Mouse (Mus musculus): Measurements from ENCODE around the gene Mlxip. TPM values are rescaled to one million over a fixed set of nuclear protein-coding genes. Genes with fewer than 3 reads are reported as not detected.

Gene Mlxip
- polyA plus RNA-seq, 1 experiment from 2014 or later, result 27.7 TPM

DNA sequence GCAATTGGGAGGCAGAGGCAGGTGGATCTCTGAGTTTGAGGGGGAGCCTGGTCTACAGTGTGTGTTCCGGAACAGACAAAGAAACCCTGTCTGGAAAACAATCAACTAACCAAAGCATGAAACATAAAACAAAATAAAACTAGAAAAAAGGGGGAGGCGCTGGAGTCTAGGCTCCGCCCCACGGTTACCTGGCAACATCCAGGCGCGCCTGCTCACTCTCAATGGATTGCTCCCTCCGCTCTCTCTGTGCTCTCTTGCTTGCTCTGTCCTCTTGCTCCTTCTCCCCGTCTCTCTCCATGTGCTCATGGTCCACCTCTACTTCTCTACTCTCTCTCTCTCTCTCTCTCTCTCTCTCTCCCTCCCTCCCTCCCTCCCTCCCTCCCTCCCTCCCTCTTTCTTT, 11.9 kb upstream of the Mlxip start:
- no peak for TF ChIP-seq CTCF (IDR thresholded peaks at IDR 0.05; ENCODE audit: low read depth)

DNA sequence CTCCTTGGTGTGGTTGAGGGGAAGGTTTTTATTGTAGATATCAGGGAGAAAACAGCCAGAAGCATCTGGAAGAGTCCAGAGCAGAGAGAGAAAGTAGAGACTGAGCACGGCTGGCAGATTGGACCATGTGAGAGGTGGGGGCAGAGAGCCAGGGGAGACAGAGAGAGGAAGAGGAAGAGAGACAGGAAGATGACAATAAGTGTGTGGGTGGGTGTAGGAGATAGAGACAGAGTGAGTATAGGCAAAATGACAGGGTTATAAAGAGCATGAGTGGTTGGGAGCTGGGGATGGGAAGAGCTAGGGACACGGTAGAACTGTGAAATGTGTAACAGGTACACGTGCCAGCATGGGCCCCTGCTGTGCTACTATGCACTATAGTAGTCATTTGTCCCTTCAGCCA, 6.1 kb upstream of the Mlxip start:
- Histone ChIP-seq H3K27ac (ENCODE audit: low read depth) (no peak overlapping the region), H3K36me3 (ENCODE audit: insufficient read depth) (no peaks in the 10 kb centered on the region), H3K9me3 (ENCODE audit: low read depth, low read length) (no peaks in the 10 kb centered on the region), H3K4me1 (ENCODE audit: insufficient read depth) (no peaks in the 10 kb centered on the region; the same call in none of the 2 replicates), H3K27me3 (ENCODE audit: insufficient read depth, low read length) (no peaks in the 10 kb centered on the region), H3K4me3 (ENCODE audit: low read depth, low read length) (no peak overlapping the region), H3K4me2 (no peak overlapping the region), H3K9ac (no peak overlapping the region)
- DNase-seq, result no peak
- no peak for ATAC-seq (ENCODE audit: insufficient read depth)
- TF ChIP-seq CTCF (IDR thresholded peaks at IDR 0.05; ENCODE audit: low read depth), result no peak
- WGBS, result 25% methylated on average over 3 of the region's 3 CpGs

More for the DNA sequence above, 11.9 kb upstream of the Mlxip start:
- Histone ChIP-seq H3K9me3 (ENCODE audit: low read depth, low read length) (no peaks in the 10 kb centered on the region), H3K27ac (ENCODE audit: low read depth) (no peak overlapping the region), H3K27me3 (ENCODE audit: insufficient read depth, low read length) (peaks cover 10% of the 10 kb centered on the region), H3K9ac (no peak overlapping the region), H3K4me2 (no peak overlapping the region), H3K4me3 (ENCODE audit: low read depth, low read length) (no peak overlapping the region), H3K4me1 (ENCODE audit: insufficient read depth) (peaks cover 4% of the 10 kb centered on the region; the same call in 1 of the 2 replicates), H3K36me3 (ENCODE audit: insufficient read depth) (no peaks in the 10 kb centered on the region)
- ATAC-seq (ENCODE audit: insufficient read depth) (no peak), DNase-seq (no peak)
- WGBS, result 80% methylated on average over 8 of the region's 8 CpGs

DNA sequence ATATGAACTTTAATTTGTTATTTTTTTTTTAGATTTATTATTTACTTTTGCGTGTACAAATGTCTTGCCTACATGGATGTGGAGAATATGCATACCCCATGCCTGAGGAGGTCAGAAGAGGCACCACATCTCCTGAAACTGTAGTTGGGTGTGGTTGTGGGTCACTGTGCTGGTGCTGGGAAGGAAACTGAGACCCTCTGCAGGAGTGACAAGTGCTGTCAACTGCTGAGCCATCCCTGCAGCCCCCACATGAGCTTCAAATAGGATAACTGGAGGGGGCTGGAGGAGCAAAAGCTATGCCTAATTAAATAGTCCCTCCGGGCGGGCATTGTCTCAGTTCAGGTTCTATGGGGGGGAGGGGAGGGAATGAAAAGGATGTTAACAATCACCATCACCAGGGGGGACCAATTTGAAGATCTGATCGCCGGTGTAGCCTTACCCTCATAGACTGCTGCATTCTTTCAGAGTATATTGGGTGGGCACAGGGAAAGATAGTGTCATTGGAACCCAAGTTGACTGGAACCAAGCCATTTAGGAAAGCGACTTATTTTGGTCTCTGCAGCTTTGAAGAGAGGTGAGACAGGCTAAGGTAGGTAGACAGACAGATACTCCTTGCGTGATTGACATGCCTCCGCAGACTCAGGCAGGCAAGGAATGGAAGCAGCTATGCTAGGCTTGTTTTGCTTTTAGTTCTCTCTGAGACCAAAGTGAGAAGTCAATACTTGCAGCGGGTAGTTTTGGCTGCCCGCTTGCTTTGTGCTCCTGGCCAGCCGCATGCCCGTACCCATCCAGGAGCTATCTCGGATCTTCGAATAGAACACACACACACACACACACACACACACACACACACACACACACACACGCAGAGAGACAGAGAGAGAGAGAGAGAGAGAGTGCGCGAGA, 3.8 kb upstream of the Mlxip start:
- peaks cover 6% of the 10 kb centered on the region for H3K4me1 ChIP-seq (ENCODE audit: insufficient read depth)
- no peak for TF ChIP-seq CTCF (IDR thresholded peaks at IDR 0.05; ENCODE audit: low read depth)
- no peak overlapping the region for H3K27ac ChIP-seq (ENCODE audit: low read depth)
- H3K4me3 ChIP-seq (ENCODE audit: low read depth, low read length), result peak overlapping the region; percentile 23
- WGBS, result 9% methylated on average over 16 of the region's 17 CpGs
- H3K9ac ChIP-seq, result peak overlapping the region; percentile 20; the same call in 1 of the 2 replicates
- ATAC-seq (ENCODE audit: insufficient read depth) (no peak), DNase-seq (no peak)
- H3K9me3 ChIP-seq (ENCODE audit: low read depth, low read length), result no peaks in the 10 kb centered on the region
- peak overlapping the region; percentile 58 for H3K4me2 ChIP-seq
- no peaks in the 10 kb centered on the region for H3K27me3 ChIP-seq (ENCODE audit: insufficient read depth, low read length)
- H3K36me3 ChIP-seq (ENCODE audit: insufficient read depth), result no peaks in the 10 kb centered on the region

DNA sequence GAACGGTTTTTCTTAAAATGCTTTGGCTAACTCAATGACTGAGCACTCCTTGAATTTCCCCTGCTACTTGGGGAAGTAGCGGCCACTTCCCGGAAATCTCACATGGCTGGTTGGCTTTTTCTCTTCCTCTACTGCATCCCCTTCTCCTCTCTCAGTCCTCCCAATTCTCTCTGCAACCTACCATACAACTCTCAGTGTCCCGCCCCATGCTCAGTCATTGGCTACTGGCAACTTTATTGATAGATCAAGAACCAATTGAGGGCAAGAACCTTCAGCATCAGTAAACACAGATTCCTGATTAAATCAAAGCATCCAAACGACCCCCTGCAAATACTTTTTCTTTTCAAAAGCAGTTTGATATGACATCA, 3.2 kb upstream of the Mlxip start:
- H3K27ac ChIP-seq (ENCODE audit: low read depth), result no peak overlapping the region
- no peaks in the 10 kb centered on the region for H3K9me3 ChIP-seq (ENCODE audit: low read depth, low read length)
- peak overlapping the region; percentile 23 for H3K4me3 ChIP-seq (ENCODE audit: low read depth, low read length)
- H3K36me3 ChIP-seq (ENCODE audit: insufficient read depth), result no peaks in the 10 kb centered on the region
- H3K9ac ChIP-seq, result peak overlapping the region; percentile 20; the same call in 1 of the 2 replicates
- WGBS, result 14% methylated on average over 5 of the region's 5 CpGs
- H3K27me3 ChIP-seq (ENCODE audit: insufficient read depth, low read length), result no peaks in the 10 kb centered on the region
- TF ChIP-seq CTCF (IDR thresholded peaks at IDR 0.05; ENCODE audit: low read depth), result no peak
- peak overlapping the region; percentile 58 for H3K4me2 ChIP-seq
- H3K4me1 ChIP-seq (ENCODE audit: insufficient read depth), result peaks cover 11% of the 10 kb centered on the region
- DNase-seq (peak; percentile 68), ATAC-seq (ENCODE audit: insufficient read depth) (no peak)

DNA sequence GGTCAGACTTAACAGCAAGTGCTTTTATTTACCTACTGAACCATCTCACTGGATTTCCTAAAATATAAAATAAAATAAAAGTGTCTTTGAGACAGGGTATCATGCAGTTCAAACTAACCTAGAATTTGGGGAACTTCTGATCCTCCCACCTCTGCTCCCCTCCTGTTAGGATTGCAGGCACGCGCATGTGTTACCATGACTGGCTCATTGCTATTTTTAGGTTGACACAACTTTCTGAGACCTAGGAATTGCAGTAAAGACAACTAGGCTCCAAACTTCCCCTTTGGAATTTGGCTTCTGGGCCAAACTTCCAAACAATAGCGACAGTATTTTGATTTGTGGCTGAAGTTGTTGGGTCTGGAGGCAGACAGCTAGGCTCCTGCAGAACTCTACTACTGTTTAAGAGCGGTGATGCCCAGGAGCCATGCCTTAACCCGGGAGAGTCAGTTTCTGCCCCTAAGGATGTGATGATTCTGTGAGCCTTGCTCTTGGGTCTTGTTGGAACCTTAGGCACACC, 754 bp upstream of the Mlxip start:
- Histone ChIP-seq H3K27ac (ENCODE audit: low read depth) (peak overlapping the region; percentile 65), H3K9ac (peak overlapping the region; percentile 7), H3K9me3 (ENCODE audit: low read depth, low read length) (no peaks in the 10 kb centered on the region), H3K4me3 (ENCODE audit: low read depth, low read length) (peak overlapping the region; percentile 92), H3K4me1 (ENCODE audit: insufficient read depth) (peaks cover 22% of the 10 kb centered on the region), H3K36me3 (ENCODE audit: insufficient read depth) (no peaks in the 10 kb centered on the region), H3K27me3 (ENCODE audit: insufficient read depth, low read length) (no peaks in the 10 kb centered on the region), H3K4me2 (peak overlapping the region; percentile 93)
- no peak for TF ChIP-seq CTCF (IDR thresholded peaks at IDR 0.05; ENCODE audit: low read depth)
- WGBS, result 12% methylated on average over 5 of the region's 5 CpGs
- ATAC-seq (ENCODE audit: insufficient read depth), result 0 out of 2 replicates have a peak, but pooled peaks have one; percentile 30
- DNase-seq, result peak; percentile 69

DNA sequence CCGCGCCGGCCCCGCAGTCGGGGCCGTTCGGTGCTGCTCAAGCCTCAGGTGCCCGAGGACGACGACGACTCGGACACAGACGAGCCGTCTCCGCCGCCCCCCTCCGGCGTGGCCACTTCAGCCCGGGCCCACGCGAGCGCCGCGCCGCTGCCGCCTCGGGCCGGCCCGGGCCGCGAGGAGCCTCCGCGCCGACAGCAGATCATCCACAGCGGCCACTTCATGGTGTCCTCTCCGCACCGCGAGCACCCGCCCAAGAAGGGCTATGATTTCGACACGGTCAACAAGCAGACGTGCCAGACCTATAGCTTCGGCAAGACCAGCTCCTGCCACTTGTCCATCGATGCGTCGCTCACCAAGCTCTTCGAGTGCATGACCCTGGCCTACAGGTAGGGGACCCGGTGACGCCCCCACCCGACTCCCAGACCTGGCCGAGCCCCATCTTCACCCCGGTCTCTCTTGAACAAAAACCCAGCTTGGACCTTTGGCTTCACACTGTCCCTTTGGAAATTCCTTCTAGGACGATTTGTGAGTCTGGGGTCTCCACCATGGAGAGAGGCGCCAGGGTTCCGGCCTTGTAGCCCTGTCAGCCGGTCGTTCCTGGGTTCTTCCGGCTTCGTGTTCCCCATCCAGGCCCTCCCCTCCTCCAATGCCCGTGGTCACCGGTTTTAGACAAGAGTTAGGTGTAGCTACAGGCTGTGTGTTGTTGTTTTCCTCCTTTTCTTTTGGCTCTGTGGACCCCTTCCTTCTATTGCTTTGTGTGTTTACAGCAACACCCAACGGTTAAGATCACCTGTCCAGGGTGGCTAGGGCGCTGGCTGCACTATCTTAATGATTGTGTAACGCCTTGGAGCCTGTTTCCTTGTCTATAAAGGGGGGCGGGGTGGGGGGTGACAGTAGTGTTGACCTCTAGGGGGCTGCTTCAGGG, 621 bp downstream of the Mlxip start:
- 0 out of 2 replicates have a peak, but pooled peaks have one; percentile 2 for TF ChIP-seq CTCF (IDR thresholded peaks at IDR 0.05; ENCODE audit: low read depth)
- WGBS, result under 1% methylated on average over 65 of the region's 65 CpGs
- Histone ChIP-seq H3K36me3 (ENCODE audit: insufficient read depth) (no peaks in the 10 kb centered on the region), H3K4me1 (ENCODE audit: insufficient read depth) (peaks cover 22% of the 10 kb centered on the region), H3K4me2 (peak overlapping the region; percentile 93), H3K4me3 (ENCODE audit: low read depth, low read length) (peak overlapping the region; percentile 92), H3K9ac (peak overlapping the region; percentile 90), H3K27ac (ENCODE audit: low read depth) (peak overlapping the region; percentile 65; the same call in 1 of the 2 replicates), H3K9me3 (ENCODE audit: low read depth, low read length) (no peaks in the 10 kb centered on the region), H3K27me3 (ENCODE audit: insufficient read depth, low read length) (no peaks in the 10 kb centered on the region)
- peak; percentile 34 for DNase-seq
- ATAC-seq (ENCODE audit: insufficient read depth), result peak; percentile 19

Measured in lung, embryonic 14.5 days (tissue).